Mouse (Mus musculus) CH12.LX (cell line): ENCODE measurements around the gene Dlx6. TPM values are rescaled to one million over a fixed set of nuclear protein-coding genes. Genes with fewer than 3 reads are reported as not detected.

Source experiments
- DNase-seq: peaks from one replicate; pipeline ENCODE4 v3.0.0-alpha.2; 2013; ENCODE audit errors: extremely low read depth
- H3K27ac ChIP-seq: 2 replicates; pipeline ENCODE4 v1.5.1; 2012; ENCODE audit warnings: low read depth, mild to moderate bottlenecking, control low read depth, moderate library complexity; ENCODE audit not compliant: insufficient read depth
- H3K27me3 ChIP-seq: replicated peaks from 2 replicates; pipeline ENCODE3; 2012; ENCODE audit warnings: inconsistent platforms
- H3K36me3 ChIP-seq, 2 experiments: replicated peaks in 1 of 2; 2 replicates each; pipeline versions ENCODE3 to v1.6.1; 2012; ENCODE audit warnings: inconsistent platforms in 1 of 2, low read length in 1 of 2, mild to moderate bottlenecking in 1 of 2, mixed read lengths in 1 of 2, moderate library complexity in 1 of 2; ENCODE audit not compliant: control insufficient read depth in 1 of 2, insufficient read depth in 1 of 2
- H3K4me1 ChIP-seq, 2 experiments: 2 replicates each; pipeline ENCODE4 v1.6.1; 2012; ENCODE audit warnings: inconsistent platforms in 1 of 2, moderate library complexity in 1 of 2; ENCODE audit not compliant: insufficient read depth in 2 of 2, control insufficient read depth in 1 of 2
- H3K4me2 ChIP-seq: 2 replicates; pipeline ENCODE4 v1.6.1; 2012; ENCODE audit warnings: low read depth, mild to moderate bottlenecking, control low read depth; ENCODE audit not compliant: poor library complexity, insufficient read depth, severe bottlenecking
- H3K4me3 ChIP-seq, 3 experiments: fragments of 150-350 bp in 1 of 3; sonication (generic) in 1 of 3; replicated peaks in 1 of 3; 2 replicates each; pipeline versions ENCODE3 to v1.5.1; 2011 to 2012; ENCODE audit warnings: low read depth in 2 of 3, low read length in 2 of 3, mild to moderate bottlenecking in 2 of 3, moderate library complexity in 2 of 3, control low read depth in 1 of 3, improper control_type of control experiment in 1 of 3, inconsistent platforms in 1 of 3, mixed read lengths in 1 of 3; ENCODE audit not compliant: poor library complexity in 1 of 3
- H3K79me2 ChIP-seq: replicated peaks from 2 replicates; pipeline ENCODE4 v1.6.1; 2012; ENCODE audit warnings: mild to moderate bottlenecking, moderate library complexity; ENCODE audit not compliant: control insufficient read depth, poor library complexity, insufficient read depth, severe bottlenecking; ENCODE audit errors: extremely low read depth
- H3K9ac ChIP-seq: 2 replicates; pipeline ENCODE4 v1.6.1; 2012; ENCODE audit warnings: low read depth, mild to moderate bottlenecking, control low read depth, moderate library complexity; ENCODE audit not compliant: insufficient read depth
- H3K9me3 ChIP-seq: replicated peaks from 2 replicates; pipeline ENCODE3; 2012; ENCODE audit warnings: low read length, inconsistent platforms, mixed read lengths
- BHLHE40 ChIP-seq: IDR thresholded peaks from 2 replicates; pipeline ENCODE4 v1.6.1; 2011; ENCODE audit warnings: mild to moderate bottlenecking, low read depth, low read length, improper control_type of control experiment
- CHD2 ChIP-seq: IDR thresholded peaks from 2 replicates; pipeline ENCODE4 v1.6.1; 2011; ENCODE audit warnings: low read length, improper control_type of control experiment
- JUN ChIP-seq: IDR thresholded peaks from 2 replicates; pipeline ENCODE4 v1.6.1; 2011; ENCODE audit warnings: low read depth, mild to moderate bottlenecking, low read length, improper control_type of control experiment, moderate library complexity; ENCODE audit not compliant: insufficient read depth
- MAX ChIP-seq: IDR thresholded peaks from 2 replicates; pipeline ENCODE4 v1.6.1; 2011; ENCODE audit warnings: low read length, improper control_type of control experiment
- MEF2A ChIP-seq: IDR thresholded peaks from 2 replicates; pipeline ENCODE4 v1.6.1; 2014; ENCODE audit warnings: low read depth, mild to moderate bottlenecking, inconsistent platforms, low read length, improper control_type of control experiment, borderline replicate concordance
- MXI1 ChIP-seq: IDR thresholded peaks from 2 replicates; pipeline ENCODE4 v1.6.1; 2011; ENCODE audit warnings: mild to moderate bottlenecking, low read depth, low read length, improper control_type of control experiment
- NELFE ChIP-seq: IDR thresholded peaks from 2 replicates; pipeline ENCODE4 v1.6.1; 2011; ENCODE audit warnings: low read depth, low read length, improper control_type of control experiment
- NRF1 ChIP-seq: IDR thresholded peaks from 2 replicates; pipeline ENCODE4 v1.6.1; 2014; ENCODE audit warnings: low read depth, mild to moderate bottlenecking, inconsistent platforms, low read length, improper control_type of control experiment, moderate library complexity
- POLR2A ChIP-seq: IDR thresholded peaks from 2 replicates; pipeline ENCODE4 v1.6.1; 2011; ENCODE audit warnings: low read depth, mild to moderate bottlenecking, improper control_type of control experiment, low read length
- POLR2AphosphoS2 ChIP-seq: IDR thresholded peaks from 2 replicates; pipeline ENCODE4 v1.6.1; 2011; ENCODE audit warnings: low read depth, low read length, improper control_type of control experiment
- RAD21 ChIP-seq: IDR thresholded peaks from 2 replicates; pipeline ENCODE4 v1.6.1; 2011; ENCODE audit warnings: low read depth, mild to moderate bottlenecking, low read length, improper control_type of control experiment, moderate library complexity
- RCOR1 ChIP-seq: conservative IDR thresholded peaks from 2 replicates; pipeline ENCODE4 v1.6.1; 2012; ENCODE audit warnings: low read depth, mild to moderate bottlenecking, inconsistent platforms, low read length, improper control_type of control experiment
- SMC3 ChIP-seq: IDR thresholded peaks from 2 replicates; pipeline ENCODE4 v1.6.1; 2011; ENCODE audit warnings: low read depth, low read length, improper control_type of control experiment
- TBP ChIP-seq: conservative IDR thresholded peaks from 2 replicates; pipeline ENCODE4 v1.6.1; 2011; ENCODE audit warnings: low read depth, low read length, improper control_type of control experiment
- TCF12 ChIP-seq: IDR thresholded peaks from 2 replicates; pipeline ENCODE4 v1.6.1; 2014; ENCODE audit warnings: low read depth, mild to moderate bottlenecking, inconsistent platforms, low read length, improper control_type of control experiment
- UBTF ChIP-seq: IDR thresholded peaks from 2 replicates; pipeline ENCODE4 v1.6.1; 2012; ENCODE audit warnings: low read depth, mild to moderate bottlenecking, inconsistent platforms, low read length, improper control_type of control experiment, moderate library complexity
- ZNF384 ChIP-seq: IDR thresholded peaks from 2 replicates; pipeline ENCODE4 v1.6.1; 2012; ENCODE audit warnings: low read depth, low read length, improper control_type of control experiment, inconsistent platforms
- dilution Hi-C: fragments of 300-500 bp; cut with MboI; formaldehyde crosslinking; loops from 2 replicates; pipeline ENCODE4 v1.14.3; 2020; ENCODE audit warnings: low sequenced_read_pairs; ENCODE audit not compliant: extremely low pct_unique_long_range_greater_than_20kb, extremely low pct_ligation_motif_present
- in situ Hi-C: fragments of 300-500 bp; cut with MboI; formaldehyde crosslinking; loops from 3 replicates; pipeline ENCODE4 v1.14.3; 2019; ENCODE audit warnings: low sequenced_read_pairs, low pct_ligation_motif_present, low pct_unique_long_range_greater_than_20kb, mixed read lengths
- polyA plus RNA-seq: library from polyadenylated mRNA; unstranded; fragments of >175 nt; gene quantifications from 2 replicates; pipeline ENCODE4 v1.2.1, GENCODE M21; 2012; ENCODE audit warnings: low read depth; ENCODE audit not compliant: insufficient read length
- total RNA-seq, 2 experiments: library from RNA; depleted of rRNA; stranded (reverse); fragments of 300-350 nt in 1 of 2; fragments of >200 nt in 1 of 2; gene quantifications; 2 replicates each; pipeline ENCODE4 v1.2.3; 2012 to 2014

The Dlx6 gene
- total and polyA plus RNA-seq, 3 experiments, result not detected

- no peaks in the 10 kb centered on the region for H3K79me2 ChIP-seq
- no peaks in the 10 kb centered on the region for H3K4me1 ChIP-seq
- DNase-seq, result no peak
- in situ Hi-C loops (no loop called here), dilution Hi-C loops (no loop called here)
- H3K36me3 ChIP-seq, result no peaks in the 10 kb centered on the region
- no peaks in the 10 kb centered on the region for H3K27me3 ChIP-seq
- TF ChIP-seq NRF1 (no peak), JUN (no peak), SMC3 (no peak)
- H3K9me3 ChIP-seq, result no peaks in the 10 kb centered on the region
- H3K9ac ChIP-seq, result no peak overlapping the region
- no peak overlapping the region for H3K4me3 ChIP-seq
- no peak overlapping the region for H3K27ac ChIP-seq
- no peak overlapping the region for H3K4me2 ChIP-seq
Observed at GRCm38 (mm10) chr6:6874073-6874771, 11.1 kb downstream of the Dlx6 start.

GRCm38 (mm10) chr6:6875136-6875535 is 12.0 kb downstream of the Dlx6 start:
- dilution Hi-C loops (no loop called here), in situ Hi-C loops (loop anchor here (25.0 kb wide), 2 partner anchors 588 to 763 kb away; no protein-coding TSS in a partner anchor)
- Histone ChIP-seq H3K27ac (no peak overlapping the region), H3K4me1 (no peaks in the 10 kb centered on the region), H3K4me2 (no peak overlapping the region), H3K36me3 (no peaks in the 10 kb centered on the region), H3K79me2 (no peaks in the 10 kb centered on the region), H3K4me3 (no peak overlapping the region), H3K27me3 (no peaks in the 10 kb centered on the region), H3K9me3 (no peaks in the 10 kb centered on the region), H3K9ac (no peak overlapping the region)
- DNase-seq, result no peak
- TF ChIP-seq RAD21 (no peak), TBP (no peak), UBTF (no peak), ZNF384 (no peak), TCF12 (no peak), BHLHE40 (no peak), POLR2A (no peak), NRF1 (no peak), MAX (no peak), NELFE (no peak), RCOR1 (no peak), MXI1 (no peak), POLR2AphosphoS2 (no peak), JUN (no peak), CHD2 (no peak), MEF2A (no peak)
